Mouse (Mus musculus): ENCODE results near the gene Gng2.

The Gng2 gene

DNA sequence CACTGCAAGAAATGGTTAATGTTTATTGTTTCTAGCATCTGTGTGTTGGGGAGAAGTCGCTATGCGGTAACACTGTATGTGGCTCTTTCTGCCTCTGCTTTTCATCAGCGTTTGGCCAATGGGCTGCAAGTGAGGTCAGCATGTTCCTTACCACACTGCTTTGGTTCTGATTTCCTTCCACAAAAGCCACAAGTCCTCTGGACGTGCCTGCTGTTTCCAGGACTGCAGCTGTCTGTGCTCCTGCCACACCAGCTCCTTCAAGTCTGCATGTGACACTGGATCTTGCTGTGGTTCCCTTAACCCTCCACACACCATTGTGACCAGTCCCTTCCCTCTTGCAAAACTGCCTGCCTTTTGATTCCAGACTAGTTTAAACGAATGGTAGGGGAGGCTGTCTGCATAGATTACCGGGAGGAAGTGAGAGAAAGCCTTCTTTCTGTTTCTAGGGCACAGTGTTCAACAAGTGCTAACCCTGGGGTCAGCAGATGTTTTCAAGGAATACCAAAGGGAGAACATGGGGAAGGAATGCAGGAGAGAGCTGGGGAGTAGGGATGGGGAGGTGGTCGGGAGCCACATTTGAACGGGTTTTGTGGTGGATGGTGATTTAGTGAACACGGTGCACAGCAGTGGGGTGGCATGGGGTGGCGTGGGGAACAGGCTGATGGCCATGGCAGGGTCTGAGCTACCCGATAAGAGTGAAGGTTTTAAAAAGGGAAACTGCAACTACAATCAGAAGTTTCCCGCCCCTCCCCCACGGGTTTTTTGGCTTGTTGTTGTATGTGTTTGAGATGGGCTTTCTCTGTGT is 7.9 kb upstream of the Gng2 start:
- no peak for DNase-seq (ENCODE audit: extremely low spot score, low read depth, low spot score)

DNA sequence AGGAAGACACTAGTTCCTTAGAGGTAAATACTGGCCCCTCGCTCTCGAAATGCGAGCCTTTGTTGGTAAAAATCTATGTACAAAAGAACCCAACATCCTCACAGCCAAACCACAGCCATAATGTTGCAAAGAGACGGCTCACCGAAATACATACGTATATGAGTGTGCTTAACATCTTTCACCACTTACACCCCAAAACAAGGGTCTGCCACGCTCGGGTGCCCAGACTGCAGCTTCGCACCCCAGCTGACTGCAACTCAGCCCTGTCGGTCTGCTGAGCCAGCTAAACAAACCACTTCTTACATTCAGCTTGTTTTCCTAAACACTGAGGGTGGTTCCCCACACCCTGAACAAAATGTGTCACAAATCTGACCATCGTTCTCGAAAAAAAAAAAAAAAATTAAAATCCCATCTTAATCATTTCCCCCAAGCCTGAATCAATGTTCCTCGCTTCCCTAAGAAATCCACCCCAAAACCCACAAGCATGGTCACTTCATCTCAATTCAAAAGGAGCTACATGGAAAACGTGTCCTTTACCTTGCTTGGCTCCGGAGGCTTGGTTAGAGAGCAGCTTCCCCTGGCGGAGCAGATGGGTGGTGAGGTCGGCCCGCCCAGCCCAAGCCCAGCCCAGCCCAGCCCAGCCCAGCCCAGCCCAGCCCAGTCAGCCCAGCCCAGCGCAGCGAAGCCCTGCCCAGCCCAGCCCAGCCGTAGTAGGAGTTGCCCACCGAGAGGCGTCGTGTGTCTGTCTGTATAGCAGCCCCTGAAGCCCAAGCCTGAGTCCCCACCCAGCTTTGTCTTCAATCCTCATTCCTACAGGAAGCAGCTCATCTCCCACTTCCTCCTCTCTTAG is 781 bp downstream of the Gng2 start:
- DNase-seq (ENCODE audit: extremely low spot score, low read depth, low spot score), result no peak

DNA sequence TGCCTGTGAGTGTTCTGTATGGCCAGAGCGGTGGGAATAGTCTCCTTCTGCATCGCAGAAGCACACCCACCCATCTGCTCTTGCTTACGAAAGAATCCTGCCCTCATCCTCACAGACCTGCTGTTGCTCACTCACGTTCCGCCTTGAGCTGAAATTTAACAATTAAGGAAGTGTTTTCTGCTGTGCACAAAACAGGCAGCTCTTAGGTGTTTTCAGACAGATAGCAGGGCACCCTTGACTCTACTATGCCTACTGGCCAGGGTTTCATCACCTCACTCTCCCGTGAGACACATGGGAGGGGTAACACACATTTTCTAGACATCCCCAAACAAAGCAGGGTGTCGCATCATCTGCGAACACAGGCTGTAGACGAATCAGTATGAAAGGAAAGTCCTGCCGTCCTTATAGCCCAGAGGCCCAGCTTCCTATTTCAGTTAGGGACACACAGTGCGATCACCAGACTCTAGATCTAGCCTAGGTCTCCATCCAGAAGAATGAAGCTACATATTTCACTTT is 2.4 kb downstream of the Gng2 start:
- no peak for DNase-seq (ENCODE audit: extremely low spot score, low read depth, low spot score)

DNA sequence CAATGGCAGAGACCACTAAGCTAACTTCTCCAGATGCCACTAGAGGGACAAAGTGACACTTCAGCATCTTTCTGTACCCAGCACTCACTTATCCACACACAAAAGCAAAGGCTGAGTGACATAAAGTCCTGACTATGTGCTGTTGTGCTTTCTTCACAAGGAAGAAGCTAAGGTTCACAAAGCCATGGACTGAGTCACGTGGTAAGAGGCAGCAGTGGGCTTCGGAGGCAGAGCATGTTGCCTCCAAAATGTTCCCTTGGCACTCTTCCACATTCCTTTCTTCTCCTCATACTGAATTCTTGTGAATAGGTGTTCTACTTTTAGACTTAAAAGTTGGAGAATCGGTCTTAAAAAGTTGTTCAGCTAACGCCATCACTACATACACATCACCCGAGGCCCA is 3.0 kb downstream of the Gng2 start:
- no peak for DNase-seq (ENCODE audit: extremely low spot score, low read depth, low spot score)

DNA sequence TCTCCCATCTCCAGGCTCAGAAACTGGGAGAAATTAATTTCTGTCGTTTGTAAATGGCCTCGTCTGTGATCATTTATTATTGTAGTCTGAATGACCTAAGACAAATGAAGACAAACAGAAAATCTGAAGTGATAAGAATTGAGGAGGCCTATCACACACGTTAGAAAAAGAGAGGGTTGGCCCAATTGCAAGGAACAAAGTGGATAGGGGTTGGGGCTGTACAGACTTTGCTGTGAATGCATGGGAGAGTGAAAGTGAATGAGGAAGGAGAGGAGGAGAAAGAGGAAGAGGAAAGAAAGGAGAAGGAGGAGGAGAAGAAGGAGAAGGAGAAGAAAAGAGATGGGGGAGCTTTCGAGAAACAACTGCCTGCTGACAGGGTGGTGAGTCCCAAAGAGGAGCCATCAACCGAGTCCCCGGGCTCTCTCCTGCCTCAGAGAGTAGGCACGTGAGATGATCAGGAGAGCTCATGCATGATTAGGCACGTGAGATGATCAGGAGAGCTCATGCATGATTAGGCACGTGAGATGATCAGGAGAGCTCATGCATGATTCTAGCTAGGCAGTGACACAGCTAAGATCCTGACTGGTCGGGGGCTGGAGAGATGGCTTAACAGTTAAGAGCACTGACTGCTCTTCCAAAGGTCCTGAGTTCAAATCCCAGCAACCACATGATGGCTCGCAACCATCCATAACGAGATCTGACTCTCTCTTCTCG is 5.0 kb downstream of the Gng2 start:
- DNase-seq (ENCODE audit: extremely low spot score, low read depth, low spot score), result no peak

DNA sequence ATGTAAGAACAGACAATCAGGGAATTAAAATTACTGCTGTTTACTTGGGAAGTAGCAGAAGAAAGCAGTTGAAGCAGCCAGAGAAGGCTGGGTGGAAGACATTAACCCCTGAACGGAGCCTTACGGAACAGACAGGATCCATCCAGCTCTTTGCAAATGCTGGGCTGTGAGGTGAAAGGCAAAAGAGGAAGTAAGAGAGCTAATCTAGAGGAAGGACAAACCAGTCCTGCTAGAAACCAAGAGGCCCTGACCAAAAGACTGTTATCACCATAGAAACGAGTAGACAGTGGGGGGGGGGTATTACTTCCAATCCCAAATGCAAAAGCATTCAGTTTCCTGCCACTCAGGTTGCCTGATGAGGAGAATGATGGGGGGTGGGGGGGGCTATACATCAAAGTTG is 6.6 kb downstream of the Gng2 start:
- DNase-seq (ENCODE audit: extremely low spot score, low read depth, low spot score), result no peak

DNA sequence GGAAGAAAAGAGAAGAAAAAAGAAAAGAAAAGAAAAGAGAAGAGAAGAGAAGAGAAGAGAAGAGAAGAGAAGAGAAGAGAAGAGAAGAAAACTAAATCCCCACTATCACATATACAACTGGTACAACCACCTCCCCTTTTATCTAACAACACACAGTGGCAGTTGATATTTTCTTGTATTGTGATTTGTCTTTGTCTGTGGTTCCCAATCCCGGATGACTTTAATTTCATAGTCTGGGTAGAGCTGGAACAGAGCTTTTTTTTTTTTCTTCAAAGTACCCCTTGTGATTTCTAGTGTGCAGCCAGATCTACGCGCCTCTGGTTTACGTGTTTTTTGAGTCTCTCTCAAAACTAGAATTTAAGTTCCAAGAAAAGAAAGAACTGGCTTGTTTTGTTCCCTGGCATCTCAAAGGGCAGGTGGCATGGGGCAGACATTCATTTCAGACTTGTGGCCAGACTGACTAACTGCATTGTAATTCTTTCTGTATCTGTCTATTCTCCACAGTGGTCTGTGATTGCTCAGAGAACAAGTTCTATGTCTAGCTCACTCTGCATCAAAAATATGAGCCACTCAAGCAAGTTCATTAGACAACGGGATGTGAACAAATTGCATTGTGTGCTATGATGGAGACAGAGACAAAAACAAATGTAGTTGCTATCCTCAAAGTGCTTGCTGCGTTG is 7.2 kb downstream of the Gng2 start:
- DNase-seq (ENCODE audit: extremely low spot score, low read depth, low spot score), result no peak

DNA sequence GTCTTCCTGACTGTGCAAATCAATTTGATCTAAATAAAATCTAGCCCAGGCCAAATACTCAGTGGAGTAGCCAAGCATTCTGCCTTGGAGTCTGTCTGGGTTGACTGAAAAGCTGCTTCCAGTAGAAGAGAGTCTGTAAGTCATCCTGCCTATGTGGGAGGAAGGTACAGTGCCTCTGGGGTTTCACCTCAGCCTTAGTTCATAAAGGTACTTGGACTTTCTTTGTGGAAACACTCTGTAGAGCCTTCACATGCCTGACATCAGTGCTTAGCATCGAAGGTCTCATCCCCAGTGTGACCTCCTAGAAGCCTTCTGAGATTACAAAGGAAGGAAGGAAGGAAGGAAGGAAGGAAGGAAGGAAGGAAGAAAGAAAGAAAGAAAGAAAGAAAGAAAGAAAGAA is 7.9 kb downstream of the Gng2 start:
- no peak for DNase-seq (ENCODE audit: extremely low spot score, low read depth, low spot score)

DNA sequence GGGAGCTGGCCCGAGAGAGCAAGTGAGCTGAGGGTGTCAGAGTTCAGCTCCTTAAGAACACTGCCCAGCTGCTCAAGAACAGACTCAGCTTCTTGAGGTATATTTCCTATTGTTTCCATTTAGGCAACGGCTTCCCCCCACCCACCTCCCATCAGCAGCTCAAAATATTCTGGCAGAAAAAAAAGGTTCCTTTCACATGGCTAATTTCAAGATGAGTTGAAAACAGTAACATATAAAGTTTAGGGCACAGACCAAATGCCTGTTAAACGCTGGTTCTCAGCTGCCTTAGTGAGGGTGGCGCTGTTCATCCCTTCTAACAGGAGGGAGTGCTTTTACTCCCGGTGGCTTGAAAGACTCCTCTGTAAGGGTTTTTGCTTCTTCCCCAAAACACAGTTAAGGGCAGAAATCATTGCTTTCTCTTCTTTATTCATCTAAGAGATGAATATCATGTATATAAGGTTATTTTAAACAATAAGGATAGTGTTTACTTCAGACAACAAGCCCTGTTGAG is 8.4 kb downstream of the Gng2 start:
- DNase-seq (ENCODE audit: extremely low spot score, low read depth, low spot score), result no peak

DNA sequence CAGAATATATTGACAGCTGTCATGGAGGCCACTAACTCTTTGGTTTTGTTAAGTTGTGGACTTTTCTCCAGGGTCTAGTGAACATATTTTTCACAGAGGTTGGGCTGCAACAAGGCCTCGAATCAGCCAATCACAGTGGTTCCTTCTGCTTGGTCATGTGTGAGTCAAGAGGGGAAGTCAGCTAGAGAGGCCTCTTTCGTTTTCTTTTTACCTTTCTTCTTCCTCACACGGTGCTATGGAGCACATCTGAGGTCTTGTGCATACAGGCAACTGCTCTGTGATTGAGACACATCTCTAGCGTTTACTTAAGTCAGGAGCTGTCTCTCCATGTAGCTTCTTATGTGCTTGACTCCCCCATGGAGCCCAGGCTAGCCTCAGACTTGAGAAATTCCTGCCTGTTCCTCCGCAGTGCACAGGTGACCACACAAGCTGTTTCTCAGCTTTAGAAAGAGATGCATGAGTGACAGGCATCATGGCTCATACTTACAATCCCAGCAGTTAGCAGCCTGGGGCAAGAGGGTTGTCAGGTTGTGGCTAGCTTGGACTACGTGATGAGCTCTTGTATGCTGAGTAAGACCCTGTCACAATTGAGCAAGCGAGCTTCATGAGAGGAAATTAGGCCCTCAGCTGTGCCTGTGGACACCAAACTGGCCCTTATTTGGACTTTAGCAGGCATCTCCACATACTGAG is 9.0 kb downstream of the Gng2 start:
- no peak for DNase-seq (ENCODE audit: extremely low spot score, low read depth, low spot score)

DNA sequence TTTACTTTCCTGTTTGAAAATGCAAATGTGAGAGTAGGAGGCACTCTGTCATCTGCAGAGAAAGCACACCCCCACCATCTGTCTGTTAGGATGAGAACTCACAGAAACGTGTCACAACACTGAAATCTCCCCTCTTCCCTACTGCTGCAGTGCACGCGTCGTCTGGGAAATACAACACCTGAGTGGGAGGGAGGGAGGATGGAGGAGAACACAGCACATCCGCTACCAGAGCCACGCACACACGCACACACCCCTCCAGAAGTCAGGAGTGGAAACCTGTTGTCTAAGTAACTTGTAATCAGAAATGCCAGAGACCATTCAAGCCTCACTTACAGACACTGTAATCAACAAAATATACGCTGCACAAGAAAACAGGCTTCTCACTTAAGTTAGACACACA is 9.9 kb downstream of the Gng2 start:
- no peak for DNase-seq (ENCODE audit: extremely low spot score, low read depth, low spot score)

DNA sequence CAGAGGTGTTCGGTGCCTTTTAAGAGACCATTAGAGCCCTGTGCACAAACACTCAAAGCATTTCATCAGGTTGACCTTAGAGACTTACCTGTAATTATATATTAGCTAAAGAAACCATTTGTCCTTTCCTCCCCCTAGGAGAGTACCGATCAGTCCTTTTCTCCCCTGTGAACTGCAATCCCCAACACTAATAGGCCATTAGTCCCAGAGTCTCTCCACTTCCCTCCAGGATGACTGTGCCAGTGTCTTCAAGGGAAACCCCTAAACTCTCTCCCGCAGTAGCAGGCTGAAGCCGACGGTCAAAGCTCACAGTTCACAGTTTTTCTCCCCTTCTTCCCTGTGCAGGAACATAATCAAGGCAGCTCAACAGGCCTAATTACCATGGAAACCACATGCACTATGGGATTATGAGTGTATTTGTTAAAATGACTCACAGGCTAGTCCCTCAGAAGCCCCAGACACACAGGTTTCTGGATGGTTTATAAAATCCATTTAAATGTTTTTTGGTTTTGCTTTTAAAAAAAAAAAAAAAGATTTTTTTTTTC is 13.4 kb downstream of the Gng2 start:
- no peak for DNase-seq (ENCODE audit: extremely low spot score, low read depth, low spot score)

DNA sequence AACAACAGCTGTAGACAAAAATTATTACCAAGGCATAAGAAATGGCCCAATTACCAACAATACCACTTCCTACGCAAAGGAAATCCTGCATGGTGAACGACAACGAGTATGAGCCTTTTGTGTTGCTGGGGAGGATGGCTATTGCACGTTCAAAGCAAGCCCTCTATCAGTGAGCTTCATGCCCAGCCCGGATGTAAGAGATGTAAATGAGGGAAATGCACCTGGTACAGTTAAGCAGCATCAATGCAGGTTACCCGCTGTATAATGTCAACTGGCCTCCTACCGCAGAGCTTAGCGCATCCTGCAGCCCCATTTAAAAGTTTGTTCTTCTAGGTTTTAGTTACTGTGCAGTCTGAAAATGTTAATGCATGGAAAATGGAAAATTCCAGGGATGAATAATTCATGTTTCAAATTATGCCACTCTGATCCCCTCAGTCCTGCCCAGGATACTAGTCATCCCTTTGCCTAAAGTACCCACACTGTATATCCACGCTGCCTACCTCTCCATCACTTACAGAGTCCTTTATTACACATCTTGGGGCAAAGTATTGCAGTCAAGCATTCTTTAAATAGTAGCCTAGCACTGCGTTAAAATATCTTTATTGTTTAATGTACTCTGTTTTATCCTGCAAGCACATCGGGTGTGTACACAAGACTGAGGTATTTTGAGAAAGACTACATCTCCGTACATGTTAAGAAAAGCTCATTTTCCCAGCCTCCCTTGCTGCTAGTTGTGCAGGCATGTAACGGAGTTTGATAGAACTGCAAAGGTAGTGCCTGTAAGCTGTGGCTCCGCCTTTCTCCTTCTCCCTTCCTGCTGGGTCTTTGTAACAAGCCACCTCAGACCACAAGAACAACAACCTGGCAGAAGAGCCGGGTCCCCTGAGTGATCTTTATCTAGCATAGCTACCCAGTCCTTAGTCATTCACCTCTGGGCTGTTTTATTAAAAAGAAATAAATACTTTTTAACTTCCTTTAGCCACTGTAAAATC is 15.2 kb downstream of the Gng2 start:
- DNase-seq (ENCODE audit: extremely low spot score, low read depth, low spot score), result no peak

DNA sequence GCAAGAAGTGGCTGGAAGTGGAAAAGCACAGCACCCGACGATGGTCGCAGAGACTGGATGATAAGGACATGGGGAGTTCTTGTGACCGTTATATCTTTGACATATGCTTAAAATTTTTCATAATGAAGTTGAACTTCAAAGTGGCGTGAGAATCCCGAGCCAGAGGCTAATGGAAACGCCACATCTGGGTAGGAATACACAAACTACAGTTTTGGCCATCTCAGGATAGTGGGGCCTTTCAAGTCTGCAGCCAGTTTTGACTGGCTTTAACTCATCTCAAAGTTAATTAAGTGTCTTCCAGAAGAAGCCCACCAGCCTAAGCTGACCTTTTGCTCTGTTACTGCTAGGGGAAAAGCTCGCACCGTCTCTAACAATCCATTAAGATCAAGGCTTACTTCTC is 17.6 kb downstream of the Gng2 start:
- DNase-seq (ENCODE audit: extremely low spot score, low read depth, low spot score), result no peak

DNA sequence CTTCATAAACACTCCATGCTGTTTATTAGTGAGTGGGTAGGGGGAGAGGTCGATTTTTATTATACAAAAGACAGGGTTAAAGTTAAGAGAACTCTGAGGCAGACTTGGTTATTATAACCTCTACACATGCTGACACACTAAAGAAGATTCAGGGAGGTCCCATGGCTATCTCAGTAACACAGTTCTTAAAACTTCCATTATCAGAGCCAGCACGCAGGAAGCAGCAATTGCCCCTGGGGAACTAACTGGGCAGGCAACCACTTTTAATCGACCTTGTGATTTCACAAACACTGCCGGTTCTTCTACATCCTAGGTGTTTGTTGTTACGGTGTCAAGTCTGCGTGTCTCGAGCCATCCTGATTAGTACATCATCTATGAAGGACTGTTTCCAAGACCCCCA is 22.4 kb downstream of the Gng2 start:
- DNase-seq (ENCODE audit: extremely low spot score, low read depth, low spot score), result no peak

DNA sequence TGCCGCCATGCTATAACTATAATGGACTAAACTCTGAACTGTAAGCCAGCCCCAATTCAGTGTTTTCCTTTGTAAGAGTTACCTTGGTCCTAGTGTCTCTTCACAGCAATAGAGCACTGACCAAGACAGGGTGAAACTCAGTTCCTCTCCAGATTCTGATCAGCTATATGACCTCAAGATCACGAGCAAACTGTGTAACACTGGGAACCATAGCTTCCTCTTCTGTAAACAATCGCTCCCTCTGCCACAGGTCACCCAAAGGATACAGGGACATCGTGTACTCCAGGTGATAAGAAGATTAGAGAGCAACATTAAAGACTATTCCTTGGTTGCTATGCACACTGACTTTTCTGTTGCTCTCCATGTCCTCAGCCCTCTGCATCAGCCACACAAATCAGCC is 26.6 kb downstream of the Gng2 start:
- DNase-seq (ENCODE audit: extremely low spot score, low read depth, low spot score), result no peak

DNA sequence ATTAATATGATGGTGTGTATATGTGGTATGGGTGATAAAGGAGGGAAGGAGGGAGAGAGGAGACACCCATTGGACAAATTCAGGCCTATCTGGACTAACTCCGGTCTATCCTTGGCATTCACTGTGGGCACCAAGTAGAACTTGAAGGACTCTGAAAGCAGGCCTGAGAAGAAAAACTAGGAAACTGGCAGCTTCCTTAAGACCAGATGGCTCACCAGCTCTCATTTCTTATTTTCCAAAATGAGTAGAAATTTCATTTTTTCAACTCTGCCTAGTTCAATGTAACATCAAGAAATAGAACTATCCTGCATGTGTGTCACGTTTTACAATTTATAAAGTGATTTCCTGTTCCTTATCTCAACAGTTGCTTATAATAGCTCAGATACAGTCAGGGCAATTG is 28.0 kb downstream of the Gng2 start:
- DNase-seq (ENCODE audit: extremely low spot score, low read depth, low spot score), result no peak

DNA sequence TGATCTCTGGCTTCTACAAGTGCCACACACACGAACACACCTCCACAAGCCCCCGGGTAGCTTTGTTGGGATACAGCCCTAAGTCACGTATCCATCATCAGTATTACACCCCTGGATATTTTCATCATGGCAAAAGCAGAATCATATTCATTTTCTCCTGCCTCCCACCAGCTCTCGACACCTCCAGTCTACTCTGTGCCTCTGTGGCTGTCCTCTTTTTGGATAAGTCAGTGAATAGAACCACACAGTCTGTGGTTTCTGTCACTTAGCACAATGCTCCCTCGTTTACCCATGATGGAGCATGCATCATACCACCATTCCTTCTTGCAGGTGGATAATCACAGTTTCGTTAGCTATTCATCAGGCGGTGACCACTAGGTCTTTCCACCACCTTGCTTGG is 31.2 kb downstream of the Gng2 start:
- no peak for DNase-seq (ENCODE audit: extremely low spot score, low read depth, low spot score)

DNA sequence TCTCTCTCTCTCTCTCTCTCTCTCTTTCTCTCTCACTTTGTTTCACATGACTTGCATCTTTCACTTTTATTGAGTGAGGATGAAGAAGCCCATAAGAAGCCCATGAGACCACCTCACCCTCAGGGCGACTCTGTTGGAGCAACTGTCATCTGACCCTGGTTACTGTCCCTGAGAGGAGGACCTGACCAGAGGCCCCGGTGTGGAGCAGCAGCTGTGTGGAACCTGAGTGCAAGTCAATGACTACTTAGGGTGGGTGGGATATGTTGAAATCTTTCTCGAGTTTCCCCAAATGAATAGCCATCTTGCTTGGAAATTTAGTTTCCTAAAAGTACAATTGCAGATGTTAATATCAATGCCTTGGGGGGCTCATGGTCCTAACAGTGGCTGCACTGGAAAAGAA is 34.7 kb downstream of the Gng2 start:
- no peak for DNase-seq (ENCODE audit: extremely low spot score, low read depth, low spot score)
